Mouse (Mus musculus) lung, postnatal 10 days (tissue): ENCODE measurements around the gene Prpf3.
"Not testable (repeated sequence)": the region's sequence is repeated elsewhere in the genome, so short reads cannot be mapped to it uniquely, and the experiment has no call there.

Source experiments
- DNase-seq: peaks from one replicate; pipeline ENCODE4 v3.0.0; 2021

Prpf3 gene

GRCm38 (mm10) chr3:95879063-95879462 lies 23.4 kb upstream of the Prpf3 start:
- DNase-seq = no peak

- DNase-seq = no peak
These were observed 16.4 kb upstream of the Prpf3 start for GRCm38 (mm10) chr3:95872048-95872447.

- peak; percentile 89 for DNase-seq
These were observed 15.7 kb upstream of the Prpf3 start, which contains the start of gene Mrps21 for GRCm38 (mm10) chr3:95871392-95871867. Mrps21 (minus strand) TSS chr3:95871519.

- DNase-seq = no peak
These were observed 15.3 kb upstream of the Prpf3 start for GRCm38 (mm10) chr3:95870976-95871375.

- no peak for DNase-seq
These were observed 11.7 kb upstream of the Prpf3 start for GRCm38 (mm10) chr3:95867408-95867807.

- DNase-seq = no peak
These were observed 10.4 kb upstream of the Prpf3 start for GRCm38 (mm10) chr3:95866071-95866470.

- no peak for DNase-seq
These were observed 9.9 kb upstream of the Prpf3 start for GRCm38 (mm10) chr3:95865571-95865970.

- no peak for DNase-seq
These were observed 9.4 kb upstream of the Prpf3 start for GRCm38 (mm10) chr3:95865050-95865449.

GRCm38 (mm10) chr3:95863578-95863977 lies 7.9 kb upstream of the Prpf3 start:
- DNase-seq = no peak

GRCm38 (mm10) chr3:95861796-95862195 lies 6.1 kb upstream of the Prpf3 start:
- peak; percentile 94 for DNase-seq

GRCm38 (mm10) chr3:95861216-95861615 lies 5.5 kb upstream of the Prpf3 start:
- peak; percentile 18 for DNase-seq

- DNase-seq = no peak
These were observed 4.6 kb upstream of the Prpf3 start for GRCm38 (mm10) chr3:95860323-95860722.

GRCm38 (mm10) chr3:95858278-95858677 lies 2.6 kb upstream of the Prpf3 start:
- DNase-seq = not testable (repeated sequence)

GRCm38 (mm10) chr3:95857050-95857449 lies 1.4 kb upstream of the Prpf3 start:
- not testable (repeated sequence) for DNase-seq

GRCm38 (mm10) chr3:95856115-95856514 lies 430 bp upstream of the Prpf3 start:
- peak; percentile 10 for DNase-seq

- no peak for DNase-seq
These were observed 4.4 kb downstream of the Prpf3 start for GRCm38 (mm10) chr3:95851317-95851716.

- no peak for DNase-seq
These were observed 5.1 kb downstream of the Prpf3 start for GRCm38 (mm10) chr3:95850611-95851010.

GRCm38 (mm10) chr3:95842503-95843214 lies 13.0 kb downstream of the Prpf3 start:
- DNase-seq = no peak

GRCm38 (mm10) chr3:95839250-95839649 lies 16.4 kb downstream of the Prpf3 start:
- DNase-seq = no peak

- no peak for DNase-seq
These were observed 26.6 kb downstream of the Prpf3 start for GRCm38 (mm10) chr3:95829053-95829452.

GRCm38 (mm10) chr3:95826275-95826674 lies 29.4 kb downstream of the Prpf3 start:
- no peak for DNase-seq

GRCm38 (mm10) chr3:95820046-95821010 lies 35.4 kb downstream of the Prpf3 start:
- no peak for DNase-seq

GRCm38 (mm10) chr3:95819351-95819985 lies 36.2 kb downstream of the Prpf3 start:
- DNase-seq = peak; percentile 100
